Mouse (Mus musculus) brain, embryonic 14.5 days (tissue): ENCODE data around the gene Igf1r.

ENCODE experiments used
- CTCF ChIP-seq: fragments of 200-500 bp; IDR thresholded peaks from 2 replicates; pipeline ENCODE4 v1.5.1; 2012; ENCODE audit warnings: inconsistent platforms, mild to moderate bottlenecking, moderate library complexity, borderline replicate concordance; ENCODE audit not compliant: insufficient read depth, insufficient read length; ENCODE audit errors: extremely low read depth
- POLR2A ChIP-seq: fragments of 200-500 bp; IDR thresholded peaks from 2 replicates; pipeline ENCODE4 v1.6.1; 2012; ENCODE audit warnings: mild to moderate bottlenecking, inconsistent platforms, borderline replicate concordance; ENCODE audit not compliant: poor library complexity, insufficient read depth, insufficient read length, severe bottlenecking; ENCODE audit errors: extremely low read depth

DNA sequence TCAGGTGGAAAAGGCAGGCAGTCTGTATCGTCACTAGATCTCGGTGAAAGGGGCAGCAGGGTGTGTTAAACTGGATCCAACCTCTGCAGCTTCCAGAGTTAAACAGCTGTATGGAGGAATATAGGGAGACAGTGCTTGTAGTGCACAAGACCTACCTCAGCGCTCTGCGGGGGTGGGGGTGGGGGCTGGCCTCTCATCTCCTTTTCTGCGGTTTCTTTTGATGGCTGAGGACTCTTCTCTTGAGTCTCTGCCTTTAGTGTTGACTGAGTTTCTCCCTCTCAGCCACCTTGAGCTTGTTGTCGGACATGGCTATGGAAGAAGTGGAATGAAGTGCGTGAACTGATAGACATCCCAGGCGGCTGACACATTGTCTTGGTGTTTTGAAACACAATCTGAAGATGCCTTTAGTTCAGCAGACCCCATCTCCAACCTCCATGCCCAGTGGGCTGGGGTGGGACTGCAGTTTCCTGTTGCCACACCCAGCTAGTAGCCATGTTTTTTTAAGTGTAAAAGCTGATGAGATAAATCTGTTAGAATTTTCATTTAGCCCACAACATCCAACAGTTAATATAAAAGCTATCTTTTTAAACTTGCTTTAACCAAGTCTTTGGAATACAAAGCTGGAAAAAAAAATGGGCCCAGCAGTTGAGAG lies 253.3 kb downstream of the Igf1r start:
- TF ChIP-seq CTCF: no peak
- TF ChIP-seq POLR2A: no peak
